Mouse (Mus musculus): ENCODE results near the gene E2f4.

GRCm38 (mm10) chr8:105275387-105275786 lies 22.1 kb upstream of the E2f4 start:
- TF ChIP-seq POLR2A (IDR thresholded peaks at IDR 0.05; ENCODE audit: borderline replicate concordance, extremely low read depth, low read depth, low read length) (no peak), CTCF (IDR thresholded peaks at IDR 0.05; ENCODE audit: insufficient read depth, low read length) (no peak)
